Mouse (Mus musculus) heart, postnatal 0 days (tissue): ENCODE data around the gene Nrxn3. TPM values are rescaled to one million over a fixed set of nuclear protein-coding genes. Genes with fewer than 3 reads are reported as not detected.

Experiments
- ATAC-seq: fragments of 200-750 bp; cut with Nextera tagmentation; 2 replicates; pipeline ENCODE4 v1.8.0; 2017; ENCODE audit warnings: low read depth, moderate number of reproducible peaks, moderate library complexity; ENCODE audit not compliant: insufficient read depth
- DNase-seq: peaks from one replicate; pipeline ENCODE4 v3.0.0-alpha.2; 2016; ENCODE audit warnings: low spot score
- H3K27ac ChIP-seq: fragments of 300-500 bp; sonication (generic); 2 replicates; pipeline ENCODE4 v1.5.1; 2014; ENCODE audit warnings: low read depth, mild to moderate bottlenecking
- H3K27me3 ChIP-seq: fragments of 300-500 bp; sonication (generic); 2 replicates; pipeline ENCODE4 v1.6.1; 2014; ENCODE audit warnings: low read length, mixed read lengths; ENCODE audit not compliant: control insufficient read depth, insufficient read depth
- H3K36me3 ChIP-seq: fragments of 300-500 bp; sonication (generic); replicated peaks from 2 replicates; pipeline ENCODE4 v1.6.1; 2014; ENCODE audit warnings: low read length, mixed read lengths; ENCODE audit not compliant: control insufficient read depth, insufficient read depth
- H3K4me1 ChIP-seq: fragments of 300-500 bp; sonication (generic); 2 replicates; pipeline ENCODE4 v1.6.1; 2014; ENCODE audit warnings: antibody characterized with exemption; ENCODE audit not compliant: control insufficient read depth, insufficient read depth
- H3K4me2 ChIP-seq: fragments of 300-500 bp; sonication (generic); 2 replicates; pipeline ENCODE4 v1.6.1; 2014; ENCODE audit warnings: low read depth, mild to moderate bottlenecking, low read length, moderate library complexity
- H3K4me3 ChIP-seq: fragments of 300-500 bp; sonication (generic); 2 replicates; pipeline ENCODE4 v1.5.1; 2014; ENCODE audit warnings: low read depth, low read length
- H3K9ac ChIP-seq: fragments of 300-500 bp; sonication (generic); replicated peaks from 2 replicates; pipeline ENCODE4 v1.6.1; 2014; ENCODE audit warnings: low read depth, low read length, mixed read lengths
- H3K9me3 ChIP-seq: fragments of 300-500 bp; sonication (generic); replicated peaks from 2 replicates; pipeline ENCODE4 v1.6.1; 2016; ENCODE audit warnings: low read length; ENCODE audit not compliant: control insufficient read depth
- CTCF ChIP-seq: IDR thresholded peaks from 2 replicates; pipeline ENCODE4 v1.5.1; 2016; ENCODE audit warnings: antibody characterized with exemption, control low read depth, low read depth
- EP300 ChIP-seq: IDR thresholded peaks from 2 replicates; pipeline ENCODE4 v1.6.1; 2016; ENCODE audit warnings: antibody characterized with exemption, low read depth
- WGBS: fragments of 180-500 bp; shearing (Covaris S2); extraction: QIAGEN DNeasy Blood & Tissue Kit; methylation state at CpG from one replicate; pipeline ENCODE4 v1.1.7; 2014; 5-methylcytosine and 5-hydroxymethylcytosine counted together
- polyA plus RNA-seq: library from polyadenylated mRNA; unstranded; fragments of >200 nt; fragmentation: Nextera tagmentation; extraction: Ambion mirVana; gene quantifications from 2 replicates; pipeline ENCODE4 v1.2.1, GENCODE M21; 2015
- total RNA-seq: library from RNA; depleted of rRNA; stranded (reverse); fragments of >200 nt; gene quantifications from 2 replicates; pipeline ENCODE4 v1.2.3, GENCODE M21; 2014; ENCODE audit warnings: low replicate concordance

Gene Nrxn3
- total and polyA plus RNA-seq, 2 experiments from 2014 or later: 1.0 to 1.8 TPM

- Histone ChIP-seq H3K4me3 (no peak overlapping the region), H3K9me3 (no peaks in the 10 kb centered on the region), H3K36me3 (no peaks in the 10 kb centered on the region), H3K4me2 (no peak overlapping the region), H3K27me3 (no peaks in the 10 kb centered on the region), H3K9ac (no peak overlapping the region), H3K4me1 (no peaks in the 10 kb centered on the region), H3K27ac (no peak overlapping the region)
- DNase-seq (no peak), ATAC-seq (no peak)
- WGBS: 74% methylated on average over 6 of the region's 6 CpGs
- TF ChIP-seq CTCF: no peak
- TF ChIP-seq EP300: no peak
Measured at GRCm38 (mm10) chr12:89986219-89986618, 1263.5 kb downstream of the Nrxn3 start.

DNA sequence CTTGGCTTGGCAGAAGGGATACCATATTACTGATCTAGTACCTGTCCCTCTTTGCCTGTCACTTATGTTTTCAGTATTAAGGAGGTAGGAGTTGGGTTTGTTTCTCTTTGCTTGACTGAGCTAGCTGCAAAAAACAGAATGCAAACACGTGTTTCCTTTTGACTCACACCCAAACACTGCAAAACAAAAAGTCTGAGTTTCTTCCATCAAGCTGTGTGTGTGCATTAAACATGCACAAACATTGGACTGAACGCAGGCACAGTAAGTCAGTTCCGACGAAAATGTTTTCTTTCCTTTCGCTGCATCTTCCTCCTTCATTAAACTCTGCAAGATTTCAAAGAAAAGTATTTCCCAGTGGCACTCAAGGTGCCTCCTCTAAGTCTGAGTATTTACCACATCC, 1270.6 kb downstream of the Nrxn3 start:
- H3K9ac ChIP-seq: no peak overlapping the region

GRCm38 (mm10) chr12:89995392-89995791, 1272.7 kb downstream of the Nrxn3 start:
- H3K4me3 ChIP-seq: no peak overlapping the region
- 65% methylated on average over 4 of the region's 4 CpGs for WGBS
- no peak for ATAC-seq

More for the DNA sequence above, 1270.6 kb downstream of the Nrxn3 start:
- no peaks in the 10 kb centered on the region for H3K27me3 ChIP-seq
- no peak overlapping the region for H3K27ac ChIP-seq
- ATAC-seq (no peak), DNase-seq (no peak)
- H3K4me1 ChIP-seq: no peaks in the 10 kb centered on the region
- no peak overlapping the region for H3K4me3 ChIP-seq
- H3K4me2 ChIP-seq: no peak overlapping the region
- TF ChIP-seq CTCF: no peak
- no peak for TF ChIP-seq EP300
- H3K36me3 ChIP-seq: no peaks in the 10 kb centered on the region
- H3K9me3 ChIP-seq: no peaks in the 10 kb centered on the region
- whole genome bisulfite sequencing: 65% methylated on average over 5 of the region's 5 CpGs

GRCm38 (mm10) chr12:90010280-90010679, 1287.6 kb downstream of the Nrxn3 start:
- H3K36me3 ChIP-seq: no peaks in the 10 kb centered on the region
- no peak for TF ChIP-seq CTCF
- TF ChIP-seq EP300: no peak
- DNase-seq (no peak), ATAC-seq (no peak)
- H3K4me2 ChIP-seq: no peak overlapping the region
- H3K9me3 ChIP-seq: no peaks in the 10 kb centered on the region
- WGBS: 72% methylated on average over 2 of the region's 2 CpGs
- H3K27me3 ChIP-seq: no peaks in the 10 kb centered on the region
- H3K4me3 ChIP-seq: no peak overlapping the region
- H3K4me1 ChIP-seq: no peaks in the 10 kb centered on the region
- H3K27ac ChIP-seq: no peak overlapping the region
- H3K9ac ChIP-seq: no peak overlapping the region

More at GRCm38 (mm10) chr12:89995392-89995791, 1272.7 kb downstream of the Nrxn3 start:
- Histone ChIP-seq H3K9ac (no peak overlapping the region), H3K4me1 (no peaks in the 10 kb centered on the region), H3K4me2 (no peak overlapping the region), H3K27ac (no peak overlapping the region), H3K9me3 (no peaks in the 10 kb centered on the region), H3K27me3 (no peaks in the 10 kb centered on the region), H3K36me3 (no peaks in the 10 kb centered on the region)
- DNase-seq: no peak
- no peak for TF ChIP-seq CTCF
- no peak for TF ChIP-seq EP300

- H3K4me3 ChIP-seq: no peak overlapping the region
- H3K27me3 ChIP-seq: no peaks in the 10 kb centered on the region
- no peaks in the 10 kb centered on the region for H3K9me3 ChIP-seq
- WGBS: 66% methylated on average over 2 of the region's 2 CpGs
- no peaks in the 10 kb centered on the region for H3K4me1 ChIP-seq
- DNase-seq (no peak), ATAC-seq (no peak)
- H3K9ac ChIP-seq: no peak overlapping the region
- H3K27ac ChIP-seq: no peak overlapping the region
- H3K36me3 ChIP-seq: no peaks in the 10 kb centered on the region
- no peak overlapping the region for H3K4me2 ChIP-seq
- TF ChIP-seq CTCF (no peak), EP300 (no peak)
Measured at GRCm38 (mm10) chr12:90013958-90014357, 1291.3 kb downstream of the Nrxn3 start.

GRCm38 (mm10) chr12:90027023-90027422, 1304.3 kb downstream of the Nrxn3 start:
- H3K27me3 ChIP-seq: no peaks in the 10 kb centered on the region
- no peak overlapping the region for H3K27ac ChIP-seq
- no peaks in the 10 kb centered on the region for H3K36me3 ChIP-seq
- no peak for DNase-seq
- no peaks in the 10 kb centered on the region for H3K4me1 ChIP-seq
- WGBS: 57% methylated on average over 3 of the region's 3 CpGs
- ATAC-seq: no peak
- TF ChIP-seq EP300 (no peak), CTCF (no peak)
- no peaks in the 10 kb centered on the region for H3K9me3 ChIP-seq
- no peak overlapping the region for H3K4me3 ChIP-seq
- H3K9ac ChIP-seq: no peak overlapping the region
- no peak overlapping the region for H3K4me2 ChIP-seq
